Mouse (Mus musculus): ENCODE measurements at regions not wholly inside any gene's neighbourhood (a gene's known extent, or its start where the extent isn't known, plus 50 kb on each side); places are given as distances from the start of the nearest gene placed in this dataset.

GRCm38 (mm10) chr12:25771856-25772255 lies 643.2 kb downstream of the Rnf144a start:
- TF ChIP-seq CTCF (IDR thresholded peaks at IDR 0.05; ENCODE audit: insufficient read depth, low read depth, low read length) (no peak), POLR2A (IDR thresholded peaks at IDR 0.05; ENCODE audit: insufficient read depth, low read depth, low read length) (no peak)
- 89% methylated on average over 3 of the region's 3 CpGs for WGBS
- H3K4me3 ChIP-seq (ENCODE audit: insufficient read depth, low read depth, low read length): no peak overlapping the region
- H3K27ac ChIP-seq (ENCODE audit: insufficient read depth, low read depth, low read length): no peak overlapping the region
- H3K4me1 ChIP-seq (ENCODE audit: control insufficient read depth, insufficient read depth, low read length): no peaks in the 10 kb centered on the region

DNA sequence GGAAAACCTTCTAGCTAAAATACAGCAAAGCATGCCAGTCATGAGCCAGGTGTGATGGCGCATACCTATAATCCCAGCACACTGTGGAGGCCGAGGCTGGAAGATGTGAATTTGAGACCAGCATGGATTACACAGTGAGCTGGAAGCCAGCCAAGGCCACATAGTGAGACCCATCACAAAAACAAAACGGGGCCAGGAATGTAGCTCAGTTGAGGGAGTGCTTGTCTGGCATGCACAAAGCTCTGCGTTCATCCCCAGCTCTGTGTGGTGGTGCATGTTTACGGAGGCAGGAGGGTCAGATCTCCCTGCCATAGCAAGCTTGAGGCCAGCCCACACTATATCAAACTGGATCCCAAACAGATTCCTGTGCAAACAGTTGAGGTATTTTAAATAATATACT lies 646.4 kb downstream of the Rnf144a start:
- 60% methylated on average over 5 of the region's 5 CpGs for WGBS
- no peaks in the 10 kb centered on the region for H3K4me1 ChIP-seq (ENCODE audit: control insufficient read depth, insufficient read depth, low read length)
- no peak overlapping the region for H3K27ac ChIP-seq (ENCODE audit: insufficient read depth, low read depth, low read length)
- TF ChIP-seq POLR2A (IDR thresholded peaks at IDR 0.05; ENCODE audit: insufficient read depth, low read depth, low read length) (no peak), CTCF (IDR thresholded peaks at IDR 0.05; ENCODE audit: insufficient read depth, low read depth, low read length) (no peak)
- no peak overlapping the region for H3K4me3 ChIP-seq (ENCODE audit: insufficient read depth, low read depth, low read length)

DNA sequence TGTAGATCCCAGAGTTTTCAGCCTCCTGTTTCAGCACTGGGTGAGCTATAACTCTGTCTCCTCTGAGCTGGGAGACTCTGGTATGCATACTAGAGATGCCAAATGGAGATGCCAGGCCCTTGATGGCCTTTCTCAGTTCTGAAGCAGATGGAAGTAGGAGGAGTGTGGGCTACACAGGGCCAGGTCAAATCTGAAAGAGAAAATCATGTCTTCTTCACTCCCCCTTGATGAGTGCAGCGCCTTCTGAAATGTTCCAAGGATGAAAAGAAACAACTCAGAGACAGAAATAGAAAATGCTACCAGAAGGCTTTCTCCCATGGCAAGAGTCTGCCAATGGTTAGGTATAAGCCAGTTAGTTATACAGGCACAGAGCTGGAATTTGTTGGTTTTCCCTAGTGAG lies 652.0 kb downstream of the Rnf144a start:
- 92% methylated on average over 1 of the region's 1 CpGs for WGBS
- H3K4me1 ChIP-seq (ENCODE audit: control insufficient read depth, insufficient read depth, low read length): no peaks in the 10 kb centered on the region
- no peak overlapping the region for H3K27ac ChIP-seq (ENCODE audit: insufficient read depth, low read depth, low read length)
- TF ChIP-seq POLR2A (IDR thresholded peaks at IDR 0.05; ENCODE audit: insufficient read depth, low read depth, low read length) (no peak), CTCF (IDR thresholded peaks at IDR 0.05; ENCODE audit: insufficient read depth, low read depth, low read length) (no peak)
- no peak overlapping the region for H3K4me3 ChIP-seq (ENCODE audit: insufficient read depth, low read depth, low read length)

GRCm38 (mm10) chr12:25757014-25757413 lies 658.0 kb downstream of the Rnf144a start:
- WGBS: 79% methylated on average over 5 of the region's 5 CpGs
- H3K4me3 ChIP-seq (ENCODE audit: insufficient read depth, low read depth, low read length): no peak overlapping the region
- TF ChIP-seq POLR2A (IDR thresholded peaks at IDR 0.05; ENCODE audit: insufficient read depth, low read depth, low read length): no peak
- TF ChIP-seq CTCF (IDR thresholded peaks at IDR 0.05; ENCODE audit: insufficient read depth, low read depth, low read length): no peak
- H3K4me1 ChIP-seq (ENCODE audit: control insufficient read depth, insufficient read depth, low read length): no peaks in the 10 kb centered on the region
- H3K27ac ChIP-seq (ENCODE audit: insufficient read depth, low read depth, low read length): no peak overlapping the region

GRCm38 (mm10) chr12:25733801-25734200 lies 636.9 kb upstream of the Id2 start:
- H3K4me3 ChIP-seq (ENCODE audit: insufficient read depth, low read depth, low read length): no peak overlapping the region
- no peaks in the 10 kb centered on the region for H3K4me1 ChIP-seq (ENCODE audit: control insufficient read depth, insufficient read depth, low read length)
- 89% methylated on average over 2 of the region's 2 CpGs for WGBS
- TF ChIP-seq POLR2A (IDR thresholded peaks at IDR 0.05; ENCODE audit: insufficient read depth, low read depth, low read length): no peak
- TF ChIP-seq CTCF (IDR thresholded peaks at IDR 0.05; ENCODE audit: insufficient read depth, low read depth, low read length): no peak
- H3K27ac ChIP-seq (ENCODE audit: insufficient read depth, low read depth, low read length): no peak overlapping the region

DNA sequence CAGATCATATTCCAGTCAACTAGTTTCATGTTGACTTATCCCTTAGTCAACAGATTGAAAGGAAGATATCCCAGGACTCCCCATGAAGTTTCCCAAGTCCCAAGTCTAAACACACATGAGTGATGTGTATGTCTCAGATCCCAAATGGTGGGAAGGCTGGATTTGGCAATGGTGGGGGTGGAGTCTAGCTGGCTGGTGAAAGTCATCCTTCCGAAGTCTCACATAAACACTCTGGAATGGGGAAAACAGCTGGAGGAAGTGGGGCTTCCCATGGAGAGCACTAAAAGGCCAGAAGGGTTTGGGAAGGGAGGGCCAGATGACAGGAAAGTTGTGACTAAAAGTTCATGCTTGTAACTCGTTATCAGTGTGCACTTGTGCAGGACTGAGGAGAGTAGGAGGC lies 628.8 kb upstream of the Id2 start:
- Histone ChIP-seq H3K27ac (ENCODE audit: insufficient read depth, low read depth, low read length) (no peak overlapping the region), H3K4me3 (ENCODE audit: insufficient read depth, low read depth, low read length) (no peak overlapping the region), H3K4me1 (ENCODE audit: control insufficient read depth, insufficient read depth, low read length) (no peaks in the 10 kb centered on the region)
- TF ChIP-seq CTCF (IDR thresholded peaks at IDR 0.05; ENCODE audit: insufficient read depth, low read depth, low read length) (no peak), POLR2A (IDR thresholded peaks at IDR 0.05; ENCODE audit: insufficient read depth, low read depth, low read length) (no peak)
- WGBS: 62% methylated on average over 2 of the region's 2 CpGs

GRCm38 (mm10) chr12:25711186-25711585 lies 614.2 kb upstream of the Id2 start:
- Histone ChIP-seq H3K4me3 (ENCODE audit: insufficient read depth, low read depth, low read length) (no peak overlapping the region), H3K4me1 (ENCODE audit: control insufficient read depth, insufficient read depth, low read length) (no peaks in the 10 kb centered on the region), H3K27ac (ENCODE audit: insufficient read depth, low read depth, low read length) (no peak overlapping the region)
- 97% methylated on average over 1 of the region's 1 CpGs for WGBS
- TF ChIP-seq CTCF (IDR thresholded peaks at IDR 0.05; ENCODE audit: insufficient read depth, low read depth, low read length) (no peak), POLR2A (IDR thresholded peaks at IDR 0.05; ENCODE audit: insufficient read depth, low read depth, low read length) (no peak)

DNA sequence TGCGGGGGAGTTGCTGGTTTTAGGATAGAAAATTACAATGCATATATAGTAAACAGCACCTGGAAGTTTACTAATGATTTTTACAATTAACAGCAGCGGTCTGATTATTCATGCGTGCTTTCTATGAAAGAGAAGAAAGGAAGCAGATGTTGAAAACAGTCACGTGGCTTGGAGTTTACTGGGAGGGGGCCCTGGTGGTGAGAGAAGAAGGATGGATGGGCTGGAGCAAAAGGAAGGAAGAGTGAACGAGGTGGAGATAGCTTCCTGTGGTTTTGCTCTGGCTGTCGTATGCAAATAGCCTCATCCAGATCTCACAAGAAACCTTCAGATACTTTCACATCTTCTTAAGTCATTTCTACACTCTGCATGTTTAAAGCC lies 606.1 kb upstream of the Id2 start:
- H3K4me3 ChIP-seq (ENCODE audit: insufficient read depth, low read depth, low read length): no peak overlapping the region
- WGBS: 9% methylated on average over 6 of the region's 6 CpGs
- peaks cover 6% of the 10 kb centered on the region for H3K4me1 ChIP-seq (ENCODE audit: control insufficient read depth, insufficient read depth, low read length)
- H3K27ac ChIP-seq (ENCODE audit: insufficient read depth, low read depth, low read length): no peak overlapping the region
- TF ChIP-seq POLR2A (IDR thresholded peaks at IDR 0.05; ENCODE audit: insufficient read depth, low read depth, low read length) (no peak), CTCF (IDR thresholded peaks at IDR 0.05; ENCODE audit: insufficient read depth, low read depth, low read length) (no peak)

GRCm38 (mm10) chr12:25702176-25703022 lies 605.5 kb upstream of the Id2 start:
- H3K4me3 ChIP-seq (ENCODE audit: insufficient read depth, low read depth, low read length): no peak overlapping the region
- 21% methylated on average over 21 of the region's 21 CpGs for WGBS
- H3K4me1 ChIP-seq (ENCODE audit: control insufficient read depth, insufficient read depth, low read length): peaks cover 6% of the 10 kb centered on the region
- TF ChIP-seq POLR2A (IDR thresholded peaks at IDR 0.05; ENCODE audit: insufficient read depth, low read depth, low read length): no peak
- TF ChIP-seq CTCF (IDR thresholded peaks at IDR 0.05; ENCODE audit: insufficient read depth, low read depth, low read length): no peak
- H3K27ac ChIP-seq (ENCODE audit: insufficient read depth, low read depth, low read length): no peak overlapping the region
